Mouse (Mus musculus): ENCODE measurements around the gene Ccr6. TPM values are rescaled to one million over a fixed set of nuclear protein-coding genes. Genes with fewer than 3 reads are reported as not detected.

Gene Ccr6
- polyA plus RNA-seq, 1 experiment, result not detected

GRCm38 (mm10) chr17:8255583-8255982 lies 19.7 kb downstream of the Ccr6 start:
- no peak for TF ChIP-seq GATA1 (IDR thresholded peaks at IDR 0.05; ENCODE audit: low read length)

- no peak for TF ChIP-seq GATA1 (IDR thresholded peaks at IDR 0.05; ENCODE audit: low read length)
Measured at GRCm38 (mm10) chr17:8256982-8257381, 21.1 kb downstream of the Ccr6 start.

- TF ChIP-seq GATA1 (IDR thresholded peaks at IDR 0.05; ENCODE audit: low read length), result no peak
Measured at GRCm38 (mm10) chr17:8272054-8272749, 36.4 kb downstream of the Ccr6 start.

GRCm38 (mm10) chr17:8272951-8273350 lies 37.1 kb downstream of the Ccr6 start:
- TF ChIP-seq GATA1 (IDR thresholded peaks at IDR 0.05; ENCODE audit: low read length), result no peak

GRCm38 (mm10) chr17:8276071-8276470 lies 40.2 kb downstream of the Ccr6 start:
- no peak for TF ChIP-seq GATA1 (IDR thresholded peaks at IDR 0.05; ENCODE audit: low read length)

GRCm38 (mm10) chr17:8276680-8277079 lies 40.8 kb downstream of the Ccr6 start:
- TF ChIP-seq GATA1 (IDR thresholded peaks at IDR 0.05; ENCODE audit: low read length), result no peak

GRCm38 (mm10) chr17:8277266-8277665 lies 41.4 kb downstream of the Ccr6 start:
- TF ChIP-seq GATA1 (IDR thresholded peaks at IDR 0.05; ENCODE audit: low read length), result no peak

- no peak for TF ChIP-seq GATA1 (IDR thresholded peaks at IDR 0.05; ENCODE audit: low read length)
Measured at GRCm38 (mm10) chr17:8278356-8278755, 42.5 kb downstream of the Ccr6 start.

- TF ChIP-seq GATA1 (IDR thresholded peaks at IDR 0.05; ENCODE audit: low read length), result no peak
Measured at GRCm38 (mm10) chr17:8282821-8283525, 47.1 kb downstream of the Ccr6 start, which contains the start of gene Mpc1. TSS of gene Mpc1 (plus strand) at chr17:8282904.

- no peak for TF ChIP-seq GATA1 (IDR thresholded peaks at IDR 0.05; ENCODE audit: low read length)
Measured at GRCm38 (mm10) chr17:8283526-8284253, 47.8 kb downstream of the Ccr6 start.

- TF ChIP-seq GATA1 (IDR thresholded peaks at IDR 0.05; ENCODE audit: low read length), result no peak
Measured at GRCm38 (mm10) chr17:8284254-8284661, 48.4 kb downstream of the Ccr6 start.

GRCm38 (mm10) chr17:8285056-8285455 lies 49.2 kb downstream of the Ccr6 start:
- TF ChIP-seq GATA1 (IDR thresholded peaks at IDR 0.05; ENCODE audit: low read length), result no peak

GRCm38 (mm10) chr17:8286987-8287386 lies 51.1 kb downstream of the Ccr6 start:
- no peak for TF ChIP-seq GATA1 (IDR thresholded peaks at IDR 0.05; ENCODE audit: low read length)

- no peak for TF ChIP-seq GATA1 (IDR thresholded peaks at IDR 0.05; ENCODE audit: low read length)
Measured at GRCm38 (mm10) chr17:8289993-8290679, 54.3 kb downstream of the Ccr6 start.

- no peak for TF ChIP-seq GATA1 (IDR thresholded peaks at IDR 0.05; ENCODE audit: low read length)
Measured at GRCm38 (mm10) chr17:8290736-8291135, 54.9 kb downstream of the Ccr6 start.

- TF ChIP-seq GATA1 (IDR thresholded peaks at IDR 0.05; ENCODE audit: low read length), result no peak
Measured at GRCm38 (mm10) chr17:8295825-8296224, 60.0 kb downstream of the Ccr6 start.
